Mouse (Mus musculus): ENCODE data around the gene Trio. TPM values are rescaled to one million over a fixed set of nuclear protein-coding genes. Genes with fewer than 3 reads are reported as not detected.

Gene Trio
- polyA plus RNA-seq, 1 experiment from 2014 or later = 38.1 TPM

GRCm38 (mm10) chr15:28001299-28001698 lies 24.3 kb downstream of the Trio start:
- Histone ChIP-seq H3K4me2 (ENCODE audit: low read length) (no peak overlapping the region), H3K36me3 (ENCODE audit: control insufficient read depth, insufficient read depth, low read length) (no peaks in the 10 kb centered on the region), H3K27me3 (replicated peaks; ENCODE audit: control insufficient read depth, insufficient read depth, low read length) (no peaks in the 10 kb centered on the region), H3K9me3 (replicated peaks; ENCODE audit: control insufficient read depth, low read length) (no peaks in the 10 kb centered on the region), H3K4me1 (ENCODE audit: control insufficient read depth, insufficient read depth, low read length) (peaks cover 42% of the 10 kb centered on the region), H3K4me3 (ENCODE audit: low read depth, low read length) (no peak overlapping the region), H3K9ac (ENCODE audit: low read length) (no peak overlapping the region), H3K27ac (ENCODE audit: low read depth, low read length) (no peak overlapping the region)
- DNase-seq (ENCODE audit: low spot score) (no peak), ATAC-seq (no peak)
- 46% methylated on average over 4 of the region's 4 CpGs for WGBS

GRCm38 (mm10) chr15:27998621-27999359 lies 26.9 kb downstream of the Trio start:
- Histone ChIP-seq H3K9me3 (replicated peaks; ENCODE audit: control insufficient read depth, low read length) (no peaks in the 10 kb centered on the region), H3K9ac (ENCODE audit: low read length) (0 out of 2 replicates have a peak overlapping the region, but pooled peaks have one; percentile 5), H3K4me1 (ENCODE audit: control insufficient read depth, insufficient read depth, low read length) (peaks cover 61% of the 10 kb centered on the region), H3K27ac (ENCODE audit: low read depth, low read length) (no peak overlapping the region), H3K4me2 (ENCODE audit: low read length) (no peak overlapping the region), H3K36me3 (ENCODE audit: control insufficient read depth, insufficient read depth, low read length) (no peaks in the 10 kb centered on the region), H3K27me3 (replicated peaks; ENCODE audit: control insufficient read depth, insufficient read depth, low read length) (no peaks in the 10 kb centered on the region), H3K4me3 (ENCODE audit: low read depth, low read length) (no peak overlapping the region)
- WGBS = 22% methylated on average over 8 of the region's 8 CpGs
- no peak for ATAC-seq
- DNase-seq (ENCODE audit: low spot score) = no peak

- H3K9me3 ChIP-seq (replicated peaks; ENCODE audit: control insufficient read depth, low read length) = no peaks in the 10 kb centered on the region
- no peak overlapping the region; the same call in 1 of the 2 replicates for H3K27ac ChIP-seq (ENCODE audit: low read depth, low read length)
- DNase-seq (ENCODE audit: low spot score) (no peak), ATAC-seq (no peak)
- H3K4me3 ChIP-seq (ENCODE audit: low read depth, low read length) = no peak overlapping the region
- no peak overlapping the region for H3K4me2 ChIP-seq (ENCODE audit: low read length)
- no peaks in the 10 kb centered on the region for H3K36me3 ChIP-seq (ENCODE audit: control insufficient read depth, insufficient read depth, low read length)
- H3K4me1 ChIP-seq (ENCODE audit: control insufficient read depth, insufficient read depth, low read length) = peaks cover 56% of the 10 kb centered on the region
- no peaks in the 10 kb centered on the region for H3K27me3 ChIP-seq (replicated peaks; ENCODE audit: control insufficient read depth, insufficient read depth, low read length)
- H3K9ac ChIP-seq (ENCODE audit: low read length) = no peak overlapping the region
- WGBS = 15% methylated on average over 8 of the region's 8 CpGs
Measured at GRCm38 (mm10) chr15:27997917-27998316, 27.7 kb downstream of the Trio start.

GRCm38 (mm10) chr15:27997391-27997841 lies 28.2 kb downstream of the Trio start:
- Histone ChIP-seq H3K4me1 (ENCODE audit: control insufficient read depth, insufficient read depth, low read length) (peaks cover 51% of the 10 kb centered on the region), H3K36me3 (ENCODE audit: control insufficient read depth, insufficient read depth, low read length) (no peaks in the 10 kb centered on the region), H3K27ac (ENCODE audit: low read depth, low read length) (no peak overlapping the region), H3K27me3 (replicated peaks; ENCODE audit: control insufficient read depth, insufficient read depth, low read length) (no peaks in the 10 kb centered on the region), H3K9me3 (replicated peaks; ENCODE audit: control insufficient read depth, low read length) (no peaks in the 10 kb centered on the region), H3K4me2 (ENCODE audit: low read length) (no peak overlapping the region), H3K4me3 (ENCODE audit: low read depth, low read length) (no peak overlapping the region), H3K9ac (ENCODE audit: low read length) (no peak overlapping the region)
- 17% methylated on average over 9 of the region's 9 CpGs for WGBS
- peak; percentile 85 for DNase-seq (ENCODE audit: low spot score)
- peak; percentile 81 for ATAC-seq

GRCm38 (mm10) chr15:27996750-27997149 lies 28.9 kb downstream of the Trio start:
- Histone ChIP-seq H3K4me2 (ENCODE audit: low read length) (no peak overlapping the region), H3K9me3 (replicated peaks; ENCODE audit: control insufficient read depth, low read length) (no peaks in the 10 kb centered on the region), H3K36me3 (ENCODE audit: control insufficient read depth, insufficient read depth, low read length) (no peaks in the 10 kb centered on the region), H3K27me3 (replicated peaks; ENCODE audit: control insufficient read depth, insufficient read depth, low read length) (no peaks in the 10 kb centered on the region), H3K27ac (ENCODE audit: low read depth, low read length) (no peak overlapping the region), H3K4me1 (ENCODE audit: control insufficient read depth, insufficient read depth, low read length) (peaks cover 47% of the 10 kb centered on the region), H3K9ac (ENCODE audit: low read length) (no peak overlapping the region), H3K4me3 (ENCODE audit: low read depth, low read length) (no peak overlapping the region)
- DNase-seq (ENCODE audit: low spot score) (no peak), ATAC-seq (no peak)
- 84% methylated on average over 4 of the region's 4 CpGs for WGBS

- no peak overlapping the region for H3K4me2 ChIP-seq (ENCODE audit: low read length)
- no peak for DNase-seq (ENCODE audit: low spot score)
- peaks cover 45% of the 10 kb centered on the region for H3K4me1 ChIP-seq (ENCODE audit: control insufficient read depth, insufficient read depth, low read length)
- no peak overlapping the region for H3K27ac ChIP-seq (ENCODE audit: low read depth, low read length)
- WGBS = 4% methylated on average over 3 of the region's 3 CpGs
- H3K9ac ChIP-seq (ENCODE audit: low read length) = no peak overlapping the region
- no peaks in the 10 kb centered on the region for H3K9me3 ChIP-seq (replicated peaks; ENCODE audit: control insufficient read depth, low read length)
- H3K36me3 ChIP-seq (ENCODE audit: control insufficient read depth, insufficient read depth, low read length) = no peaks in the 10 kb centered on the region
- no peaks in the 10 kb centered on the region for H3K27me3 ChIP-seq (replicated peaks; ENCODE audit: control insufficient read depth, insufficient read depth, low read length)
- no peak for ATAC-seq
- H3K4me3 ChIP-seq (ENCODE audit: low read depth, low read length) = no peak overlapping the region
Measured at GRCm38 (mm10) chr15:27995421-27995820, 30.2 kb downstream of the Trio start.

- ATAC-seq = no peak
- 31% methylated on average over 13 of the region's 13 CpGs for WGBS
- no peak for DNase-seq (ENCODE audit: low spot score)
- no peak overlapping the region for H3K27ac ChIP-seq (ENCODE audit: low read depth, low read length)
- H3K36me3 ChIP-seq (ENCODE audit: control insufficient read depth, insufficient read depth, low read length) = no peaks in the 10 kb centered on the region
- no peaks in the 10 kb centered on the region for H3K27me3 ChIP-seq (replicated peaks; ENCODE audit: control insufficient read depth, insufficient read depth, low read length)
- H3K4me2 ChIP-seq (ENCODE audit: low read length) = no peak overlapping the region
- no peak overlapping the region for H3K9ac ChIP-seq (ENCODE audit: low read length)
- H3K9me3 ChIP-seq (replicated peaks; ENCODE audit: control insufficient read depth, low read length) = no peaks in the 10 kb centered on the region
- H3K4me1 ChIP-seq (ENCODE audit: control insufficient read depth, insufficient read depth, low read length) = peaks cover 43% of the 10 kb centered on the region
- no peak overlapping the region for H3K4me3 ChIP-seq (ENCODE audit: low read depth, low read length)
Measured at GRCm38 (mm10) chr15:27994870-27995269, 30.8 kb downstream of the Trio start.

- no peak overlapping the region for H3K4me3 ChIP-seq (ENCODE audit: low read depth, low read length)
- 66% methylated on average over 7 of the region's 7 CpGs for WGBS
- DNase-seq (ENCODE audit: low spot score) = no peak
- no peak overlapping the region for H3K27ac ChIP-seq (ENCODE audit: low read depth, low read length)
- no peak overlapping the region for H3K9ac ChIP-seq (ENCODE audit: low read length)
- ATAC-seq = no peak
- H3K27me3 ChIP-seq (replicated peaks; ENCODE audit: control insufficient read depth, insufficient read depth, low read length) = no peaks in the 10 kb centered on the region
- peaks cover 36% of the 10 kb centered on the region for H3K4me1 ChIP-seq (ENCODE audit: control insufficient read depth, insufficient read depth, low read length)
- H3K4me2 ChIP-seq (ENCODE audit: low read length) = no peak overlapping the region
- H3K36me3 ChIP-seq (ENCODE audit: control insufficient read depth, insufficient read depth, low read length) = no peaks in the 10 kb centered on the region
- no peaks in the 10 kb centered on the region for H3K9me3 ChIP-seq (replicated peaks; ENCODE audit: control insufficient read depth, low read length)
Measured at GRCm38 (mm10) chr15:27993528-27993927, 32.1 kb downstream of the Trio start.

GRCm38 (mm10) chr15:27992596-27992995 lies 33.1 kb downstream of the Trio start:
- Histone ChIP-seq H3K9me3 (replicated peaks; ENCODE audit: control insufficient read depth, low read length) (no peaks in the 10 kb centered on the region), H3K27ac (ENCODE audit: low read depth, low read length) (no peak overlapping the region), H3K4me1 (ENCODE audit: control insufficient read depth, insufficient read depth, low read length) (peaks cover 27% of the 10 kb centered on the region), H3K9ac (ENCODE audit: low read length) (no peak overlapping the region), H3K4me3 (ENCODE audit: low read depth, low read length) (no peak overlapping the region), H3K36me3 (ENCODE audit: control insufficient read depth, insufficient read depth, low read length) (no peaks in the 10 kb centered on the region), H3K4me2 (ENCODE audit: low read length) (no peak overlapping the region), H3K27me3 (replicated peaks; ENCODE audit: control insufficient read depth, insufficient read depth, low read length) (no peaks in the 10 kb centered on the region)
- DNase-seq (ENCODE audit: low spot score) = no peak
- 66% methylated on average over 5 of the region's 5 CpGs for WGBS
- no peak for ATAC-seq

All from forebrain, embryonic 14.5 days (tissue).